Mouse (Mus musculus) forebrain, embryonic 15.5 days (tissue): Measurements from ENCODE around the gene Maml3. TPM values are rescaled to one million over a fixed set of nuclear protein-coding genes. Genes with fewer than 3 reads are reported as not detected.

Experiments used
- ATAC-seq: fragments of 200-750 bp; cut with Nextera tagmentation; replicated peaks from 2 replicates; pipeline ENCODE4 v1.8.0; 2017; ENCODE audit warnings: mild to moderate bottlenecking, moderate TSS enrichment, moderate library complexity
- H3K27ac ChIP-seq: fragments of 300-500 bp; sonication (generic); replicated peaks from 2 replicates; pipeline ENCODE4 v1.5.1; 2015; ENCODE audit warnings: mild to moderate bottlenecking, inconsistent platforms
- H3K27me3 ChIP-seq: fragments of 300-500 bp; sonication (generic); 2 replicates; pipeline ENCODE4 v1.6.1; 2015; ENCODE audit warnings: inconsistent platforms
- H3K36me3 ChIP-seq: fragments of 300-500 bp; sonication (generic); 2 replicates; pipeline ENCODE4 v1.6.1; 2015; ENCODE audit warnings: mild to moderate bottlenecking, inconsistent platforms
- H3K4me1 ChIP-seq: fragments of 300-500 bp; sonication (generic); 2 replicates; pipeline ENCODE4 v1.6.1; 2015; ENCODE audit warnings: inconsistent platforms
- H3K4me2 ChIP-seq: fragments of 300-500 bp; sonication (generic); replicated peaks from 2 replicates; pipeline ENCODE4 v1.6.1; 2015; ENCODE audit warnings: mild to moderate bottlenecking, inconsistent platforms
- H3K4me3 ChIP-seq: fragments of 300-500 bp; sonication (generic); 2 replicates; pipeline ENCODE4 v1.5.1; 2015; ENCODE audit warnings: mild to moderate bottlenecking, inconsistent platforms
- H3K9ac ChIP-seq: fragments of 300-500 bp; sonication (generic); replicated peaks from 2 replicates; pipeline ENCODE4 v1.6.1; 2015; ENCODE audit warnings: mild to moderate bottlenecking, inconsistent platforms
- H3K9me3 ChIP-seq: fragments of 300-500 bp; sonication (generic); 2 replicates; pipeline ENCODE4 v1.6.1; 2016; ENCODE audit warnings: inconsistent platforms
- WGBS: fragments of 180-500 bp; shearing (Covaris S2); methylation state at CpG from one replicate; pipeline ENCODE4 v1.1.7; 2015; ENCODE audit warnings: mixed read lengths; 5-methylcytosine and 5-hydroxymethylcytosine counted together
- polyA plus RNA-seq: library from polyadenylated mRNA; unstranded; fragments of >200 nt; fragmentation: Nextera tagmentation; extraction: Ambion mirVana; gene quantifications from 2 replicates; pipeline ENCODE4 v1.2.1, GENCODE M21; 2015

The Maml3 gene
- polyA plus RNA-seq, 1 experiment from 2014 or later = 4.9 TPM

DNA sequence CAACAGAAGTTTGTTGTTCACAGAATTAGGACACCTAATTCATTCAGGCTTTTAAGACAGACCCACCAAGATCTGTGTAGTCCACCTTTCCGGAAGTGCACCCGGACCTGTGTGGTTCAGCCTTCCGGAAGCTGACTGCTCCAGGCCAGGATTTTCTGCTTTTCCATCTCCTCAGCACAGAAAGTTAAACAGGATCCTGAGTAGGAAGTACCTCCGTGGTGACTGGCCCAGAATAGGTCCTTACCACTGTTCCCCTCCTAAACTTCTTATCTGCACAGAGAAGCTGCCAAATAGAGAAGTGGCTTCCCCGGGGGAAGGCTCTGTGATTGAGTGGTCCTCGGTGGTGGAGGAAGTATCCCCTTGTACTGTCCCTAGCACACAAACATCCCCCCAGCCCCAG, 442.3 kb downstream of the Maml3 start:
- no peaks in the 10 kb centered on the region for H3K4me1 ChIP-seq
- H3K9me3 ChIP-seq = no peaks in the 10 kb centered on the region
- ATAC-seq = no peak
- no peak overlapping the region for H3K27ac ChIP-seq
- H3K9ac ChIP-seq = no peak overlapping the region
- H3K36me3 ChIP-seq = no peaks in the 10 kb centered on the region
- H3K27me3 ChIP-seq = no peaks in the 10 kb centered on the region
- no peak overlapping the region for H3K4me3 ChIP-seq
- WGBS = 75% methylated on average over 6 of the region's 6 CpGs
- no peak overlapping the region for H3K4me2 ChIP-seq

DNA sequence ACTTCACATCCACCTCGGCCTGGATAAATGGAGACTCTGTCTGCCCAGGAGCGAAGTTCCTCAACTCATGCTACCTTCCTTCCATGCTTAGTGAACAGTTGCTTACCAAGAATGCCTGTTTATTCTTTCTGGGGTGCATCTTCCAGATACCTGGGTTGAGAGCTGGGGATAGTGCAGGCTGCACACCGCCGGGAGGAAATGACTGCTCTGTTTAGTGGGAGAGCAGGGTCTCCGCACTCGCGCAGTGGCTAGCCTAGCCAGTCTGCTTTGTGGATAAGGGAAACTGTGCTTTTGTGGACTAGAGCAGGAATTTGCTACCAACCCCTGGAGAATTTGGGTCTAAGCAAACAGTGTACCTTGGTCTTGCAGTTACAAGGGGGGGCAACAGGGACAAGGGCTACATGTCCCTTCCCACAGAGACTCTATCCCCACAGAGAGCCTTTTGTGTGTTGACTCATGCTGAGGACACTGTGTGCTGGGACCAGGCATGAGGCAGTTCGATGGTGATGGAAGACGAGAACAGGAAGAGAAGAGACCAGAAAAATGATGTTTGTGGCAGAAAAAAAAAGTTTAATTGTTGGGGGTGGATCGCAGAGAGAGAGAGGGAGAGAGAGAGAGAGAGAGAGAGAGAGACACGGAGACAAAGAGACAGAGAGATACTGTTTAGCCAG, 442.9 kb downstream of the Maml3 start:
- Histone ChIP-seq H3K4me1 (no peaks in the 10 kb centered on the region), H3K27me3 (no peaks in the 10 kb centered on the region), H3K4me3 (no peak overlapping the region), H3K27ac (no peak overlapping the region), H3K9ac (no peak overlapping the region), H3K36me3 (no peaks in the 10 kb centered on the region), H3K4me2 (no peak overlapping the region), H3K9me3 (no peaks in the 10 kb centered on the region)
- no peak for ATAC-seq
- 80% methylated on average over 11 of the region's 11 CpGs for WGBS

DNA sequence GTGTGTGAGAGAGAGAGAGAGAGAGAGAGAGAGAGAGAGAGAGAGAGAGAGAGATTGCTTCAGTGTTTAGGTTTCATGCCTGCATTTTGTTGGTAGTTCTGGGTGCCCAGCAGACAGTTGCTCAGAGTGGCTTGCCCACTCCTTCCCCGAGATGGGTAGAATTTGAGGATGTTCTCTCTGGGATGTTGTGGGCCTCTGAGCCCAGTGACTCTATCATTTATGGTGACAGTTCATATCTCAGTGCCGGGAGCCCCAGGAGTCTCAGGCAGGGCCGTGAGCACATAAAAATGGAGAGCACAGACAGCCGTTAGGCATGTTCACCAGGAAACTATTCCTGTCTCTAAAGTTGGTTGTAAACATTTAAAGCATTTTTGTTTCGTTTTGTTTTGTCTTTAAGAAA, 443.5 kb downstream of the Maml3 start:
- 80% methylated on average over 5 of the region's 5 CpGs for WGBS
- Histone ChIP-seq H3K27ac (no peak overlapping the region), H3K27me3 (no peaks in the 10 kb centered on the region), H3K9me3 (no peaks in the 10 kb centered on the region), H3K4me3 (no peak overlapping the region), H3K9ac (no peak overlapping the region), H3K36me3 (no peaks in the 10 kb centered on the region), H3K4me2 (no peak overlapping the region), H3K4me1 (no peaks in the 10 kb centered on the region)
- ATAC-seq = no peak

DNA sequence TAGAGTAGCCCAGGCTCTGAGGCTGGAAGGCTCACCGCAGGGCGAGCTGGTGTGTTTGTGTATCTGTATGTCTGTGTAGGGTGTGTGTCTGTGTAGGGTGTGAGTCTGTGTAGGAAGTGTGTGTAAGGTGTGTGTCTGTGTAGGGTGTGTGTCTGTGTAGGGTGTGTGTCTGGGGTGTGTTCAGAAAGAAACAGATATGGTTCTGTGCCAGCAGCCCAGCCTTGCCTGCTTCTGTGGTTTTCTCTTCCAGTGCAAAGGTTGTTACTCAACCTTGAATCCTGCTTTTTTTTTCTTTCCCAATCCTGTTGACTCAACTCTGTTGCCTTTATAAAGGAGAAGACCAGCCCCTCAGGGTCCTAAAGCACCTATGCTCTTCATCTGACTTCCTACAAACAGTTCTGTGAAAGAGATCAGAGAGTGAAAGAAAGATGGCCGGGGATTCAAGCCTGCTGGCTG, 444.0 kb downstream of the Maml3 start:
- Histone ChIP-seq H3K9me3 (no peaks in the 10 kb centered on the region), H3K4me1 (no peaks in the 10 kb centered on the region), H3K27ac (no peak overlapping the region), H3K9ac (no peak overlapping the region), H3K4me3 (no peak overlapping the region), H3K4me2 (no peak overlapping the region), H3K36me3 (no peaks in the 10 kb centered on the region), H3K27me3 (no peaks in the 10 kb centered on the region)
- WGBS = 80% methylated on average over 3 of the region's 3 CpGs
- ATAC-seq = no peak

DNA sequence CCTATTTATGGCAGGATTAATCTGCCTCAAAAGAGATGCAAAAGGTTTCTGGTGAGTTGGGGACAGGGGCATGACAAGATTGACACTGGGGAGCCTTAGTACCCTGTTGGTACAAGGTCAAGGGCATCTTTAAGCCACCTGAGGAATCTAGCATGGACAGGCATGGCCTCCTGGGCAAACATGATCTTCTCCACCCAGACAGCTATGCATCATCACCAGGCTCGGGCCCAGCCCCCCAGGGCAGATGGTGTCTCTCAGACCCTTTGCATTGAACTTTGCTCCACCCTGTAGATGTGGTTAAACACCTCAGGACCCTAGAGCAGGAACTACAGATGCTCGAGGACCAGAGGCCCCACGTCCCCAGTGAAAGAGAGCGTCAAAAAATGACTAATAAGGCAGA, 444.8 kb downstream of the Maml3 start, which contains the start of gene Mgst2:
Gene Mgst2, plus strand, starts transcription at position 301 of the 400 bp plus-strand sequence.
- no peak for ATAC-seq
- 76% methylated on average over 4 of the region's 4 CpGs for WGBS

DNA sequence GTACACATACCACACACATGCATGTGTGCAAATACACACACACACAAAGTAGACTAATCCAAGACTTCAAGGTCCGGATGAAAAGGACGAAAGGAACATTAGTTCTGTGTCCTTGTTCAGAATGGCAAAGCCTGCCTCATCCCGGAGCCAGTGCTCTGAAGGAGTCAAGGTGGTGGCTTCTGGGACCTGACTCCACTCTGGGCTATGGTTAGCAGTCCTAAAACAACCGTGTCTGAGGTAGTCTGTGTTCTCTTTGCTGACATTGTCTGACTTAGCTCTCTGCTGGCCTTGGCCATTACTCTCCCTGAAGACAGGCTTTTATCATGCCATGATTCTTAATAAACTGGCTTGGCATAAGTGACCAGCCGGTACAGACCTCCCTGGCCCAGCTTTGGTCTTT, 445.5 kb downstream of the Maml3 start:
- H3K27ac ChIP-seq = no peak overlapping the region
- no peaks in the 10 kb centered on the region for H3K4me1 ChIP-seq
- H3K4me3 ChIP-seq = no peak overlapping the region
- no peak overlapping the region for H3K4me2 ChIP-seq
- H3K9me3 ChIP-seq = no peaks in the 10 kb centered on the region
- H3K27me3 ChIP-seq = no peaks in the 10 kb centered on the region
- H3K36me3 ChIP-seq = no peaks in the 10 kb centered on the region
- no peak for ATAC-seq
- H3K9ac ChIP-seq = no peak overlapping the region
- WGBS = 84% methylated on average over 5 of the region's 5 CpGs

More for the DNA sequence above, 444.8 kb downstream of the Maml3 start, which contains the start of gene Mgst2:
- Histone ChIP-seq H3K4me3 (no peak within 1 kb of the TSS), H3K9me3 (no peaks in the 10 kb centered on the region), H3K36me3 (no peaks in the 10 kb centered on the region), H3K9ac (no peak within 1 kb of the TSS), H3K4me1 (no peaks in the 10 kb centered on the region), H3K27ac (no peak within 1 kb of the TSS), H3K27me3 (no peaks in the 10 kb centered on the region), H3K4me2 (no peak within 1 kb of the TSS)

DNA sequence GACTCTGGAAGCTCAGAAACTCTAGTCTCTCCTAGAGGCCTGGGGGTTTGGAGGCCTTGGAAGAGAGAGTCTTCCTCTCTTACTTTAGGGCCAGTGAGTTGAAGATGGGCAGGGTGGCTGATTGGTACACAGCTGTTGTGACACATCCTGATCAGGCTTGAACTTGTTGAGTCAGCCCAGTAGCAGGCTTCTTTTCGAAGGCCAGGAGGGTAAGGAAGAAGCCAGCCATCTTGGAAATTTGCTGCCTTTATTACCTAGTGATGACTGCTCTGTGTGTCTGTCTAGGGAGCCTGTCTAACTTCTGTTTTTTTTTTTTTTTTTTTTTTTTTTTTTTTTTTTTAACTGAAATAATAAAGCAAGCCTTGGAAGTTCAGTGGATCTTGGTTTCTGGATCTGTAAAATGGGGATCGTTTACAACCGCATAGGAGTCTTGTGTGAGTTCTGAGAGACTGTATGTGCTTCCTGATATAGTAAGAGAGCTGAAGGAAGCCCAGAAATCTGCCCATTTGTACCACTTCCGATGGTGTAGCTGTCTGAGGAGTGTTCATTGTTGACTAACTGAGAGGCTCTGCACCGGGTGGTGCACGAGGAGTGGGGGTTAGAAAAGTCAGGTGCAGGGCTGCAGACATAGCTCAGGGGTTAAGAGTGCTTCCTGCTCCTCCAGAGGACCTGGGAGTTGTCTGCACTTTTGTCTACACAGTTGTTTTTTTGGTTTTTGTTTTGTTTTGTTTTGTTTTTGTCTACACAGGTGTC, 450.4 kb downstream of the Maml3 start:
- ATAC-seq = no peak
- H3K27ac ChIP-seq = no peak overlapping the region
- no peak overlapping the region for H3K4me2 ChIP-seq
- peaks cover 9% of the 10 kb centered on the region for H3K4me1 ChIP-seq
- H3K4me3 ChIP-seq = no peak overlapping the region
- no peaks in the 10 kb centered on the region for H3K27me3 ChIP-seq
- no peaks in the 10 kb centered on the region for H3K9me3 ChIP-seq
- H3K36me3 ChIP-seq = no peaks in the 10 kb centered on the region
- 89% methylated on average over 6 of the region's 6 CpGs for WGBS
- no peak overlapping the region for H3K9ac ChIP-seq

DNA sequence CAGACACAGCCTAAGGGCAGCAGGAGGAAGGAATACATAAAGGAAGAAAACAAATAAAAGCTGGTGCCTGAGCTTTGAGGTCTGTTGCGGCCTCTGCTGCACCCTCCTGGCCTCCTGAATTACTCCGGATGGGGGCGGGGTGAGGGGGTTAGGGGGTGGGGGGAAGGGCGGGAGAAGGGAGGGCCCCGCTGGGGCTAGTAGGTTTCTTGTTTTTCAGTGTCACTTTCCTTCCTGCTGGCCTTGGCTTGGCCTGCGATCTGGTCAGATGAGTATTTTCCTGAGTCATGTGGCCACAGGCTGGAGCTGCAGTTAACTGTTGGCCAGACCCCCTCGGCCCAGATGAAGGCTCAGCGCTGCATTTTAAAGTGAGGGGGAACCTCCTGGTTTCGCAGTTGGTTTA, 452.2 kb downstream of the Maml3 start:
- H3K4me2 ChIP-seq = peak overlapping the region; percentile 25; the same call in 1 of the 2 replicates
- no peak overlapping the region for H3K4me3 ChIP-seq
- H3K27me3 ChIP-seq = no peaks in the 10 kb centered on the region
- H3K27ac ChIP-seq = no peak overlapping the region
- no peak for ATAC-seq
- no peak overlapping the region for H3K9ac ChIP-seq
- WGBS = 6% methylated on average over 9 of the region's 9 CpGs
- peaks cover 14% of the 10 kb centered on the region for H3K4me1 ChIP-seq
- no peaks in the 10 kb centered on the region for H3K9me3 ChIP-seq
- no peaks in the 10 kb centered on the region for H3K36me3 ChIP-seq

DNA sequence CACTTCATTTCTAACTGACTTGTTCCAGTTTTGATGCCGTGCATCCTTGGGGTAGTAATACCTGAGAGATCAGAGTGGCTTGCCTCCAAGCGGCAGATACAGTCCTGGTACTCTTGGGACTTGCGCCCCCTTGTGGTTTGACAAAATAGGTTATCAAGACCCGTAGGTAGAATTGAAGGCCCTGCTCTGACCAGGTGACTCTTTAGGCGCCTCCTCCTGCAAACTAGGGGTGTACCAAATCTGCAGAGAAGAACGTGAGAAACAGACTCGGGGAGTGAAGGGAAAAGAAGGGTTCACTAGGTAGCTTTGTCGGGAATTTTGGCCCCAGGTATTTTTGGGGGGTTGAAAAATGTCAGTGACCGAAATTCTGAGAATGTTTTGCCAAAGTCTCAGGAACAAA, 452.6 kb downstream of the Maml3 start:
- Histone ChIP-seq H3K9me3 (no peaks in the 10 kb centered on the region), H3K4me3 (no peak overlapping the region; the same call in 1 of the 2 replicates), H3K27me3 (no peaks in the 10 kb centered on the region), H3K4me2 (peak overlapping the region; percentile 25; the same call in 1 of the 2 replicates), H3K4me1 (peaks cover 14% of the 10 kb centered on the region), H3K9ac (no peak overlapping the region), H3K27ac (no peak overlapping the region), H3K36me3 (no peaks in the 10 kb centered on the region)
- no peak for ATAC-seq
- WGBS = 3% methylated on average over 9 of the region's 9 CpGs

DNA sequence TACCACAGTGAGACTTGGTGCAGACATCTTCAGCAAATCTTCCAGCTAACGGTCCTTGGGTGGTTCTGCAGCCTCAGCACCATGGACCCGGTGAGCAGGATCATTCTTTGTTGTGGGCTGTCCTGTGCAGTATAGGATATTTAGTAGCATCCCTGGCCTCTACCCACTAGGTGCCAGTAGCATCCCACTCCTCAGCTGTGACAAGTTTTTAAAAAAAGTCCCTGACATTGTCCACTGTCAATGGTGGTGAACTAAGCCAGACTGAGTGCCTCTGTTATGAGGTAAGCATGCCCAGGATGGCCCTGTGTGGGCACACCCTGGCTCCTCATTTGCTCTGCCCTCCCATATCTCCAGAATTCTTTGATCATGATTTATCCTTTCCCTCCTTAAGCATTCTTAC, 453.7 kb downstream of the Maml3 start:
- Histone ChIP-seq H3K9me3 (no peaks in the 10 kb centered on the region), H3K4me3 (no peak overlapping the region), H3K4me2 (no peak overlapping the region), H3K36me3 (no peaks in the 10 kb centered on the region), H3K27ac (no peak overlapping the region), H3K27me3 (no peaks in the 10 kb centered on the region), H3K9ac (no peak overlapping the region), H3K4me1 (peaks cover 14% of the 10 kb centered on the region)
- WGBS = 82% methylated on average over 2 of the region's 2 CpGs
- ATAC-seq = peak; percentile 52; the same call in 1 of the 2 replicates

DNA sequence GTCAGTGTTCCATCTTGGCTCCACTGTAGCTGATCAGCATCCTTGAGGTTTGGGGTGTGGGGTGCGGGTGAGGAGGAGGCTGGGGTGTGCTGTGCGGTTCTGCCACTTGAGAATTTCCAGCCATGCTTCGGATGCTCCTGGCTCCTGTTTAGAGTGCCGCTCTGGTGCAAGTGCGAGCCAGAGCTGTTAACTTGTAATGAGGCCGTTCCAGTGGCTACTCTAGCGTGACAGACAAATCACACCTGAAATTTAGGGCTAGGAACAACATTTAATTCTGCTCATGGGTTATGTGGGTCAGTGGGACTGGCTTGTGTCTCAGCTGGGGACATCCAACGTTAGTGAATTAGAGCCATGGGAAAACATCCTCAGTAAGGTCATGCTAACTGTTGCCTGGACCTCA, 454.9 kb downstream of the Maml3 start:
- H3K27ac ChIP-seq = no peak overlapping the region
- H3K4me3 ChIP-seq = no peak overlapping the region
- no peak overlapping the region for H3K9ac ChIP-seq
- no peak for ATAC-seq
- no peaks in the 10 kb centered on the region for H3K36me3 ChIP-seq
- peaks cover 14% of the 10 kb centered on the region for H3K4me1 ChIP-seq
- H3K9me3 ChIP-seq = no peaks in the 10 kb centered on the region
- H3K4me2 ChIP-seq = no peak overlapping the region
- WGBS = 92% methylated on average over 8 of the region's 8 CpGs
- no peaks in the 10 kb centered on the region for H3K27me3 ChIP-seq

DNA sequence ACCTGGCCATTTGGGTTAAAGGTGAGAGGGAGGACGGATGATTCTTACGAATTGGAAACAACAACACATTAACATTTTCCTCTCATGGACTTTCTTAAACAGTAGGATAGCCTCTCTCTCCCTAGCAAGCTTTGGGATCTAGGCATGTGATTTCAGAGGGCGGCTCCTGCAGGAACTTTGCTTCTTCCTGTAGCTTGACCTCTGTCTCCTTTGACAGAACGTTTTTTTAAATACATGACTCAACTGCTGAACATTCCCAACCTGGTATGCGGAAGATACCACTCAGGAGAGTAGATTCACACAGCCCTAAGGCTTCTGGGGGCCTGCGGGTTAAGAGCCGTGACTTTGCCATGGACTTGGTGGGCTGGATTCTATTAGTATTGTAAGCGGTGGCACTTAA, 455.4 kb downstream of the Maml3 start:
- no peak overlapping the region for H3K4me2 ChIP-seq
- no peak overlapping the region for H3K9ac ChIP-seq
- H3K9me3 ChIP-seq = no peaks in the 10 kb centered on the region
- WGBS = 86% methylated on average over 8 of the region's 8 CpGs
- no peaks in the 10 kb centered on the region for H3K27me3 ChIP-seq
- H3K4me3 ChIP-seq = no peak overlapping the region
- ATAC-seq = no peak
- H3K27ac ChIP-seq = no peak overlapping the region
- peaks cover 14% of the 10 kb centered on the region for H3K4me1 ChIP-seq
- H3K36me3 ChIP-seq = no peaks in the 10 kb centered on the region
